Mouse (Mus musculus): ENCODE data around the gene Gm44596. TPM values are rescaled to one million over a fixed set of nuclear protein-coding genes. Genes with fewer than 3 reads are reported as not detected.
"Not testable (repeated sequence)": the region's sequence is repeated elsewhere in the genome, so short reads cannot be mapped to it uniquely, and the experiment has no call there.

The Gm44596 gene
- polyA plus RNA-seq, 1 experiment from 2014 or later: not detected

- Histone ChIP-seq H3K9me3 (ENCODE audit: control insufficient read depth, low read depth, low read length) (no peaks in the 10 kb centered on the region), H3K4me3 (ENCODE audit: low read depth, low read length) (no peak overlapping the region), H3K27me3 (ENCODE audit: control insufficient read depth, insufficient read depth, low read length) (no peaks in the 10 kb centered on the region), H3K27ac (ENCODE audit: low read length) (no peak overlapping the region), H3K4me1 (ENCODE audit: control insufficient read depth, insufficient read depth, low read length) (peaks cover 11% of the 10 kb centered on the region; the same call in 1 of the 2 replicates), H3K4me2 (replicated peaks; ENCODE audit: low read depth, low read length) (no peak overlapping the region), H3K36me3 (ENCODE audit: control insufficient read depth, insufficient read depth, low read length) (peaks cover 55% of the 10 kb centered on the region), H3K9ac (replicated peaks; ENCODE audit: low read depth, low read length) (no peak overlapping the region)
- 88% methylated on average over 5 of the region's 5 CpGs for WGBS
- ATAC-seq (ENCODE audit: insufficient number of reproducible peaks, insufficient read depth, low FRiP score, low read depth): no peak
Observed at GRCm38 (mm10) chr6:128366466-128366865, 8.8 kb upstream of the Gm44596 start.

DNA sequence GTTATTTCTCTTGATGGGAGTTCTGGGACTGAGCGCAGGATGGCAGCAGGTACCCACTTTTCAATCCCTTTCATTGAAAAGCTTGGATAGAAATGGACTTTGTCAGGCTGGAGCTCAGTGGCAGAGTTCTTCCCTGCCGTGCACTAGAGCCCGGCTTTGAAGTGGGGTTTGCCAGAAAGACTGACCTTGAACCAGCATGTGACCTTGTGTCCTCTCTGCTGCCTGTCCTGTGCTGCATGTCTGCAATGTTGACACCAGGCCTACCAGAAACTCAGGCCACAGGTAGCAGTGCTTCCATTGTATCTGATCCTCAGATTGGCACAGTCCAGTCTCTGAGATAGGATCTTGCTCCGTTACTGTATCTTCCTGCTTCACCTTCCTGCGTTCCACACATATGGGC lies 5.3 kb upstream of the Gm44596 start:
- H3K36me3 ChIP-seq (ENCODE audit: control insufficient read depth, insufficient read depth, low read length): peaks cover 86% of the 10 kb centered on the region
- no peak overlapping the region for H3K9ac ChIP-seq (replicated peaks; ENCODE audit: low read depth, low read length)
- no peak overlapping the region for H3K4me3 ChIP-seq (ENCODE audit: low read depth, low read length)
- ATAC-seq (ENCODE audit: insufficient number of reproducible peaks, insufficient read depth, low FRiP score, low read depth): no peak
- no peaks in the 10 kb centered on the region for H3K4me1 ChIP-seq (ENCODE audit: control insufficient read depth, insufficient read depth, low read length)
- H3K27ac ChIP-seq (ENCODE audit: low read length): no peak overlapping the region
- no peaks in the 10 kb centered on the region for H3K27me3 ChIP-seq (ENCODE audit: control insufficient read depth, insufficient read depth, low read length)
- H3K4me2 ChIP-seq (replicated peaks; ENCODE audit: low read depth, low read length): no peak overlapping the region
- WGBS: 92% methylated on average over 5 of the region's 5 CpGs
- no peaks in the 10 kb centered on the region for H3K9me3 ChIP-seq (ENCODE audit: control insufficient read depth, low read depth, low read length)

- no peak for ATAC-seq (ENCODE audit: insufficient number of reproducible peaks, insufficient read depth, low FRiP score, low read depth)
- Histone ChIP-seq H3K4me2 (replicated peaks; ENCODE audit: low read depth, low read length) (no peak overlapping the region), H3K9me3 (ENCODE audit: control insufficient read depth, low read depth, low read length) (no peaks in the 10 kb centered on the region), H3K4me1 (ENCODE audit: control insufficient read depth, insufficient read depth, low read length) (no peaks in the 10 kb centered on the region), H3K36me3 (ENCODE audit: control insufficient read depth, insufficient read depth, low read length) (peaks cover 39% of the 10 kb centered on the region), H3K27me3 (ENCODE audit: control insufficient read depth, insufficient read depth, low read length) (no peaks in the 10 kb centered on the region), H3K4me3 (ENCODE audit: low read depth, low read length) (no peak overlapping the region), H3K9ac (replicated peaks; ENCODE audit: low read depth, low read length) (no peak overlapping the region), H3K27ac (ENCODE audit: low read length) (no peak overlapping the region)
- WGBS: 79% methylated on average over 17 of the region's 17 CpGs
Observed at GRCm38 (mm10) chr6:128376371-128377085, 1.2 kb downstream of the Gm44596 start.

DNA sequence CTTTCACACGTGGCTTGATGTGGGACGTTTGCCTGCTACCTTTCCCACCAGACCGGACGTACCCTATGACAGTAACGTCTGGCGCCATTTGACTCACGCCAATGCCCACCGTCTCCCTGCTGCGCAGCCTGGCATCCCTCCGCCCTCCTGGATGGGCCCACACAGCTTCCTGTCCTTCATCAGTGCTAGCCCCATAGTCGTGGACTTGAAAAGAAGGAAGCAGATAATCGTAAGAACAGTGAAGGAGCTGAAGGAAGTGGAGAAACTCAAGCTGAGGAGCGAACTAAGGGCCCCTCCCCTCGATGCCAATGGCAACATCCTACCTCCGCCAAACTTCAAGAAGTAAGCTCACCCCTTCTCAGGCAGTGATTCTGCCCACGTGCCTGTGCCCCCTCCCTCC lies 4.3 kb downstream of the Gm44596 start:
- H3K9ac ChIP-seq (replicated peaks; ENCODE audit: low read depth, low read length): no peak overlapping the region
- H3K4me1 ChIP-seq (ENCODE audit: control insufficient read depth, insufficient read depth, low read length): no peaks in the 10 kb centered on the region
- H3K27me3 ChIP-seq (ENCODE audit: control insufficient read depth, insufficient read depth, low read length): no peaks in the 10 kb centered on the region
- 84% methylated on average over 16 of the region's 16 CpGs for WGBS
- no peak for ATAC-seq (ENCODE audit: insufficient number of reproducible peaks, insufficient read depth, low FRiP score, low read depth)
- H3K4me3 ChIP-seq (ENCODE audit: low read depth, low read length): no peak overlapping the region
- H3K4me2 ChIP-seq (replicated peaks; ENCODE audit: low read depth, low read length): no peak overlapping the region
- no peaks in the 10 kb centered on the region for H3K9me3 ChIP-seq (ENCODE audit: control insufficient read depth, low read depth, low read length)
- peaks cover 12% of the 10 kb centered on the region; the same call in 1 of the 2 replicates for H3K36me3 ChIP-seq (ENCODE audit: control insufficient read depth, insufficient read depth, low read length)
- no peak overlapping the region for H3K27ac ChIP-seq (ENCODE audit: low read length)

- not testable (repeated sequence) for H3K9ac ChIP-seq (replicated peaks; ENCODE audit: low read depth, low read length); ATAC-seq (ENCODE audit: insufficient number of reproducible peaks, insufficient read depth, low FRiP score, low read depth)
- 72% methylated on average over 1 of the region's 1 CpGs for WGBS
Observed at GRCm38 (mm10) chr6:128380594-128381167, 5.4 kb downstream of the Gm44596 start.

GRCm38 (mm10) chr6:128381254-128381653 lies 6.0 kb downstream of the Gm44596 start:
- Histone ChIP-seq H3K4me2 (replicated peaks; ENCODE audit: low read depth, low read length) (no peak overlapping the region), H3K27ac (ENCODE audit: low read length) (no peak overlapping the region), H3K9ac (replicated peaks; ENCODE audit: low read depth, low read length) (no peak overlapping the region), H3K36me3 (ENCODE audit: control insufficient read depth, insufficient read depth, low read length) (peaks cover 7% of the 10 kb centered on the region; the same call in 1 of the 2 replicates), H3K4me3 (ENCODE audit: low read depth, low read length) (no peak overlapping the region), H3K27me3 (ENCODE audit: control insufficient read depth, insufficient read depth, low read length) (no peaks in the 10 kb centered on the region), H3K4me1 (ENCODE audit: control insufficient read depth, insufficient read depth, low read length) (no peaks in the 10 kb centered on the region), H3K9me3 (ENCODE audit: control insufficient read depth, low read depth, low read length) (no peaks in the 10 kb centered on the region)
- 72% methylated on average over 3 of the region's 3 CpGs for WGBS
- no peak for ATAC-seq (ENCODE audit: insufficient number of reproducible peaks, insufficient read depth, low FRiP score, low read depth)

More at GRCm38 (mm10) chr6:128380594-128381167, 5.4 kb downstream of the Gm44596 start:
- not testable (repeated sequence) for H3K36me3 ChIP-seq (ENCODE audit: control insufficient read depth, insufficient read depth, low read length); H3K27me3 ChIP-seq (ENCODE audit: control insufficient read depth, insufficient read depth, low read length); H3K4me3 ChIP-seq (ENCODE audit: low read depth, low read length); H3K4me2 ChIP-seq (replicated peaks; ENCODE audit: low read depth, low read length); H3K4me1 ChIP-seq (ENCODE audit: control insufficient read depth, insufficient read depth, low read length); H3K9me3 ChIP-seq (ENCODE audit: control insufficient read depth, low read depth, low read length); H3K27ac ChIP-seq (ENCODE audit: low read length)

DNA sequence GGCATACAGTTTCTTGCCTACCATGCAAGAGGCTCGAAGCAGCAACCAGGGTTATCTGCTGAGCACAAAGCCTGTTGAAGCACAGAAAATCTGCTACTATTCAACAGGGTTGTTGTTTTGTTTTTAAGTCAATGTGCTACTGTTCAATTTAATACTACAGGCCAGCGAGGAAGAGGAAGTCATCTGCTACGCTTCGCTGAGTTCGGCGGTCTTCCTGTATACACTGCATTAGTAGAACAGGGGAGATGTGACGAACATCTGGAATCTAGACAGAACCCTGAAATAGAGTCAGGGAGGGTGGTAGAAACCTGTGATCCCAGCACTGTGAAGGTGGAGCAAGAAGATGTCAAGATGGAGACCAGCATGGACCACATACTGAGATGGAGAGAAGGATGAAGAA lies 8.4 kb downstream of the Gm44596 start:
- Histone ChIP-seq H3K9me3 (ENCODE audit: control insufficient read depth, low read depth, low read length) (no peaks in the 10 kb centered on the region), H3K9ac (replicated peaks; ENCODE audit: low read depth, low read length) (no peak overlapping the region), H3K4me1 (ENCODE audit: control insufficient read depth, insufficient read depth, low read length) (no peaks in the 10 kb centered on the region), H3K27me3 (ENCODE audit: control insufficient read depth, insufficient read depth, low read length) (no peaks in the 10 kb centered on the region), H3K36me3 (ENCODE audit: control insufficient read depth, insufficient read depth, low read length) (no peaks in the 10 kb centered on the region), H3K4me3 (ENCODE audit: low read depth, low read length) (no peak overlapping the region), H3K27ac (ENCODE audit: low read length) (no peak overlapping the region), H3K4me2 (replicated peaks; ENCODE audit: low read depth, low read length) (no peak overlapping the region)
- no peak for ATAC-seq (ENCODE audit: insufficient number of reproducible peaks, insufficient read depth, low FRiP score, low read depth)
- WGBS: 84% methylated on average over 7 of the region's 7 CpGs

GRCm38 (mm10) chr6:128385026-128385425 lies 9.7 kb downstream of the Gm44596 start:
- H3K4me1 ChIP-seq (ENCODE audit: control insufficient read depth, insufficient read depth, low read length): no peaks in the 10 kb centered on the region
- no peak overlapping the region for H3K4me2 ChIP-seq (replicated peaks; ENCODE audit: low read depth, low read length)
- H3K27ac ChIP-seq (ENCODE audit: low read length): no peak overlapping the region
- ATAC-seq (ENCODE audit: insufficient number of reproducible peaks, insufficient read depth, low FRiP score, low read depth): no peak
- 80% methylated on average over 1 of the region's 1 CpGs for WGBS
- no peaks in the 10 kb centered on the region for H3K36me3 ChIP-seq (ENCODE audit: control insufficient read depth, insufficient read depth, low read length)
- no peaks in the 10 kb centered on the region for H3K27me3 ChIP-seq (ENCODE audit: control insufficient read depth, insufficient read depth, low read length)
- no peak overlapping the region for H3K9ac ChIP-seq (replicated peaks; ENCODE audit: low read depth, low read length)
- no peak overlapping the region for H3K4me3 ChIP-seq (ENCODE audit: low read depth, low read length)
- H3K9me3 ChIP-seq (ENCODE audit: control insufficient read depth, low read depth, low read length): no peaks in the 10 kb centered on the region
